Mouse (Mus musculus) midbrain, embryonic 16.5 days (tissue): Measurements from ENCODE around the gene Olfr828. TPM values are rescaled to one million over a fixed set of nuclear protein-coding genes. Genes with fewer than 3 reads are reported as not detected.

Source experiments
- ATAC-seq: fragments of 200-750 bp; cut with Nextera tagmentation; 2 replicates; pipeline ENCODE4 v1.8.0; 2017; ENCODE audit warnings: moderate TSS enrichment
- H3K27ac ChIP-seq: fragments of 300-500 bp; sonication (generic); 2 replicates; pipeline ENCODE4 v1.5.1; 2014; ENCODE audit warnings: mild to moderate bottlenecking, low read length, mixed read lengths
- H3K27me3 ChIP-seq: fragments of 300-500 bp; sonication (generic); 2 replicates; pipeline ENCODE4 v1.6.1; 2014; ENCODE audit warnings: low read depth, low read length, mixed read lengths; ENCODE audit not compliant: control insufficient read depth, insufficient read depth
- H3K36me3 ChIP-seq: fragments of 300-500 bp; sonication (generic); 2 replicates; pipeline ENCODE4 v1.6.1; 2014; ENCODE audit warnings: mild to moderate bottlenecking, low read length, moderate library complexity, mixed read lengths; ENCODE audit not compliant: control insufficient read depth, insufficient read depth
- H3K4me1 ChIP-seq: fragments of 300-500 bp; sonication (generic); 2 replicates; pipeline ENCODE4 v1.6.1; 2014; ENCODE audit warnings: mild to moderate bottlenecking, low read length, mixed read lengths; ENCODE audit not compliant: control insufficient read depth, insufficient read depth
- H3K4me2 ChIP-seq: fragments of 300-500 bp; sonication (generic); 2 replicates; pipeline ENCODE4 v1.6.1; 2014; ENCODE audit warnings: mild to moderate bottlenecking, low read length, mixed read lengths
- H3K4me3 ChIP-seq: fragments of 300-500 bp; sonication (generic); 2 replicates; pipeline ENCODE4 v1.5.1; 2014; ENCODE audit warnings: low read depth, mild to moderate bottlenecking, low read length, moderate library complexity, mixed read lengths
- H3K9ac ChIP-seq: fragments of 300-500 bp; sonication (generic); 2 replicates; pipeline ENCODE4 v1.6.1; 2014; ENCODE audit warnings: low read depth, low read length, mixed read lengths
- H3K9me3 ChIP-seq: fragments of 300-500 bp; sonication (generic); replicated peaks from 2 replicates; pipeline ENCODE4 v1.6.1; 2014; ENCODE audit warnings: mild to moderate bottlenecking, low read length, mixed read lengths; ENCODE audit not compliant: control insufficient read depth, poor library complexity, severe bottlenecking
- WGBS: fragments of 180-500 bp; shearing (Covaris S2); extraction: QIAGEN DNeasy Blood & Tissue Kit; methylation state at CpG from one replicate; pipeline ENCODE4 v1.1.7; 2014; 5-methylcytosine and 5-hydroxymethylcytosine counted together
- polyA plus RNA-seq: library from polyadenylated mRNA; unstranded; fragments of >200 nt; fragmentation: Nextera tagmentation; extraction: Ambion mirVana; gene quantifications from 2 replicates; pipeline ENCODE4 v1.2.1, GENCODE M21; 2015

Olfr828 gene
- not detected in 2 replicates for polyA plus RNA-seq

DNA sequence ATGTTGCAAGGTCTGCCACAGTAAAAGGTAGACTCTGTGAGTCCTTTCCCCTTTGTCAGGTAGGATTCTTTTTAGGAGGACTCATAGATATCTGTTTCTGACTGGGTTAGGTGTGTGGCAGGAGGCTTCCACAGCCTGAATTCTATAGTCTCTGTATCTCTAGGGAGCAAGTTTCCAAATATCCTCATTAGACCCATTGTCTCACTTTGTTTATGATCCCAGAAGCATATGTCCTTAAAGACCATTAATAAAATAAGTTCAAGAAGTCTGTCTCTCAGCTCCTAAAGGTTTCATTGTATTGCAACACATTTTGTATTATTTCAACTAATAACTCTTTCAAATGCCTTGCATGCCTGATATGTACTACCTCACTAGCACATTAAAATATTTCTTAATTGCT lies at the start of gene Olfr828:
TSS of gene Olfr828 (minus strand) at position 101 of the 400 bp plus-strand sequence.
- Histone ChIP-seq H3K9me3 (no peaks in the 10 kb centered on the region), H3K9ac (no peak within 1 kb of the TSS), H3K27me3 (no peaks in the 10 kb centered on the region), H3K36me3 (no peaks in the 10 kb centered on the region), H3K4me3 (no peak within 1 kb of the TSS), H3K4me2 (no peak within 1 kb of the TSS), H3K27ac (no peak within 1 kb of the TSS), H3K4me1 (no peaks in the 10 kb centered on the region)
- ATAC-seq = no peak

DNA sequence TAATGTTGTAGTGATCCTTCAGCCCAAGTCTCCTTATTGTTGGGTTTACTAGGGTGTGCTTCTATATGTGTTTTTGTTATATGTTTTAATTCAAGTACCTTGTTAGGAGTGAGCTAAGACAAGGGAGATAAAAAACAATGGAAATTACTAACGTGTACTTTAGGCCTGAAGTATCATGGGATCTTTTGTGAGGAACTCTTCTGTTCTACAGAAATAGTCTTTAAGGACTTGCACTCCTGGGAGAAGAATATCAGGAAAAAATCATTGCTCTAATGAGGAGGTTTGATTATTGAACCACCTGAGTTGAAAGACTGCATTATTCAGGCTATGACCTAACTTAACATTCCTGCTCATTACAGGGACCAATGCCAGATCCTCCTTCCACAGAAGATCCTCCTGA lies 35.3 kb upstream of the Olfr828 start, which contains the start of gene Olfr829:
TSS of gene Olfr829 (plus strand) at position 301 of the 400 bp plus-strand sequence.
- H3K4me3 ChIP-seq = no peak within 1 kb of the TSS
- ATAC-seq = no peak

GRCm38 (mm10) chr9:18785316-18785715 lies 34.0 kb downstream of the Olfr828 start:
- Histone ChIP-seq H3K9me3 (no peaks in the 10 kb centered on the region), H3K36me3 (no peaks in the 10 kb centered on the region), H3K27ac (no peak overlapping the region), H3K4me1 (no peaks in the 10 kb centered on the region), H3K9ac (no peak overlapping the region), H3K4me3 (no peak overlapping the region), H3K27me3 (no peaks in the 10 kb centered on the region), H3K4me2 (no peak overlapping the region)
- WGBS = 61% methylated on average over 7 of the region's 7 CpGs
- ATAC-seq = no peak

More for the DNA sequence above, 35.3 kb upstream of the Olfr828 start, which contains the start of gene Olfr829:
- H3K9me3 ChIP-seq = no peaks in the 10 kb centered on the region
- 64% methylated on average over 1 of the region's 1 CpGs for WGBS
- H3K9ac ChIP-seq = no peak within 1 kb of the TSS
- H3K4me2 ChIP-seq = no peak within 1 kb of the TSS
- no peak within 1 kb of the TSS for H3K27ac ChIP-seq
- no peaks in the 10 kb centered on the region for H3K36me3 ChIP-seq
- H3K27me3 ChIP-seq = no peaks in the 10 kb centered on the region
- H3K4me1 ChIP-seq = no peaks in the 10 kb centered on the region

- Histone ChIP-seq H3K4me1 (no peaks in the 10 kb centered on the region), H3K36me3 (no peaks in the 10 kb centered on the region), H3K4me3 (no peak overlapping the region), H3K27ac (no peak overlapping the region), H3K9me3 (no peaks in the 10 kb centered on the region), H3K9ac (no peak overlapping the region), H3K4me2 (peak overlapping the region; percentile 19), H3K27me3 (no peaks in the 10 kb centered on the region)
- WGBS = 72% methylated on average over 24 of the region's 24 CpGs
- peak; percentile 71 for ATAC-seq
These were observed 39.9 kb downstream of the Olfr828 start for GRCm38 (mm10) chr9:18779476-18779875.

- WGBS = 82% methylated on average over 1 of the region's 1 CpGs
These were observed 40.3 kb downstream of the Olfr828 start for GRCm38 (mm10) chr9:18778981-18779380.

More at GRCm38 (mm10) chr9:18778981-18779380, 40.3 kb downstream of the Olfr828 start:
- Histone ChIP-seq H3K27me3 (no peaks in the 10 kb centered on the region), H3K9ac (no peak overlapping the region), H3K9me3 (no peaks in the 10 kb centered on the region), H3K4me1 (no peaks in the 10 kb centered on the region), H3K27ac (no peak overlapping the region), H3K4me2 (no peak overlapping the region), H3K4me3 (no peak overlapping the region), H3K36me3 (no peaks in the 10 kb centered on the region)
- ATAC-seq = no peak

Other genes with a start within 250 kb of the Olfr828 start
- gene Muc16, start 145.0 kb downstream of the Olfr828 start, polyA plus RNA-seq = not detected in 2 replicates
- not detected in 2 replicates for gene Olfr24, start 55.5 kb downstream of the Olfr828 start, polyA plus RNA-seq
- gene Olfr829, start 35.4 kb upstream of the Olfr828 start, polyA plus RNA-seq = not detected in 2 replicates
- not detected in 2 replicates for gene Olfr830, start 55.2 kb upstream of the Olfr828 start, polyA plus RNA-seq
- not detected in 2 replicates for gene Olfr832, start 117.6 kb upstream of the Olfr828 start, polyA plus RNA-seq
- gene Olfr834, start 168.5 kb upstream of the Olfr828 start, polyA plus RNA-seq = not detected in 2 replicates
- not detected in 2 replicates for gene Olfr835, start 213.2 kb upstream of the Olfr828 start, polyA plus RNA-seq